Mouse (Mus musculus) 3T3-L1 (cell line): ENCODE results near the gene Camk2d.

ENCODE experiments used
- DNase-seq: peaks from one replicate; pipeline ENCODE4 v3.0.0-alpha.2; 2015; ENCODE audit warnings: low read depth, low spot score

Camk2d gene

DNA sequence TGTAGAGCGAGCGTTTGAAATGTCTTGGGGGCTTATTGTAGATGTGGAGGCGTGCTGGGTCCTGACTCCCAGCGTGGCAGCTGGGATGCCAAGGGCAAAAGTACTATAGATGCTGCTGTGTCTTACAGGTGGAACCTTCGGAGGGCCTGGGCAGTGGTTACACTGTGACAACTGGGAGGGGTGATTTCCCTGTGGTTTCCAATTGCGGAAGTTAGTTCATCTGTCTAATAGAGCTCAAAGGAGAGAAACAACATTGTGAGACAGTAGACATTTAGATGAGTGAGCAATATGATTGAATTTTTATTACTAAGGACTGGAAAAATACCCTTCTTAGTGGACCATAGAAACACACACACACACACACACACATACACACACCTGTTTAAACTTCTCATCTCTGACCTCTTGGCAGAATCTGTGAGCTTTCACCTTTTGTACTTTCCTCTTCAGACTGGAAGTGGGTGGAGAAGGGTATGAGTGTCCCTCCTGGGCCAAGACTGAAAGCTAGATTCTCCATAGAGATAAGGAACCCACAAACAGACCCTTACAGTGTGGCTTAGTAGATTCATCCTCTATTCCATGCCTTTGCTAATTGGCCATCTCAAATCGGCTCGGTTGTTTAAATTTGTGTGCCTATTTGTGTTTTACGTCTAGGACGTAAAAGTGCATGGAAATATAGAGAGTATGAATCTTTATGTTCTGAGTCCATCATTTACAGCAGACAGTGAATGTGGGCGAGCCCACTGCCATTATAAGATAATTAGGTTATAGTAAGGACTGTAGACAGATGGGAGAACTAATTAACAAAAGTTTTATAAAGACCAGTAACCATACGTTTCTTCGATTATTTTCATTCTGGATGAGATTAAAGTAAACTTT, 94.8 kb downstream of the Camk2d start:
- no peak for DNase-seq

- DNase-seq = peak; percentile 69
Measured at GRCm38 (mm10) chr3:126691565-126691964, 95.5 kb downstream of the Camk2d start.

DNA sequence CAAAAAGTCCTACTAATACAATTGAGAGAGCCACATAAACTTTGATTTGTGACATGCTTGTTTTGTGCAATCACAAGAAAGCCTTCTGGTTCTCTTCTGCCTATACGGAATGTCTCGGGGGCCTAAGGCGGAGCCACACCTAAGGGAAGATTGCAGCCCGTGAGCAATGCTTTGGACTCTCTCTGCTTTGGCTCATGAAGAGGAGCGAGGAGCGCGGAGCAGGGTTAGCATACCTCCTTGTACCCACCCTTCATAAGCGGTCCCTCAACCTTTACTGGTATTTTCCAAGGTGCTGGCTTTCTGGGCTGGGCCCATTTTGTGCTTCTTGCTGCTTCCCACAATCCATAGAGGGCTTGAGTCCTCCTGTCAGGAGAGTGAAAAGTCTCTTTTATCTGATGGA, 96.7 kb downstream of the Camk2d start:
- peak; percentile 60 for DNase-seq

DNA sequence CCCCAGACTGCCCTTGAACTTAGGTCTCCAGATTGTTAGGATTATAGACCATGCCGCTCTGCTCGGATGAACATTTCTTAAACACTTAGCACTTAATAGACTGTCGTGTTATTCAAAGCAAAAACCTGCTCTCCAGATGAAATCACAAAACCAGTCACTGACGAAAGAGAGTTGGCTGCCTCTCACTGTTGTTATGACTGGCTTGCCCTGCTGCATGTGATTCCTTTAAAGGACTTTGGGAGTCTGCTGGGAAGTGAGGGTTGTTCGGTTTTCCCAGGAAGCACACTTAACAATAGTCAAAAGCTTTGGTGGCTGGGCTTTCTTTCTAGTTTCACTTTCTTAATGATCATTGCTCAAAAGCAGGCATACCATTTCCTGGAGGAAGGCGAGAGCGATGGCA, 97.2 kb downstream of the Camk2d start:
- peak; percentile 84 for DNase-seq

DNA sequence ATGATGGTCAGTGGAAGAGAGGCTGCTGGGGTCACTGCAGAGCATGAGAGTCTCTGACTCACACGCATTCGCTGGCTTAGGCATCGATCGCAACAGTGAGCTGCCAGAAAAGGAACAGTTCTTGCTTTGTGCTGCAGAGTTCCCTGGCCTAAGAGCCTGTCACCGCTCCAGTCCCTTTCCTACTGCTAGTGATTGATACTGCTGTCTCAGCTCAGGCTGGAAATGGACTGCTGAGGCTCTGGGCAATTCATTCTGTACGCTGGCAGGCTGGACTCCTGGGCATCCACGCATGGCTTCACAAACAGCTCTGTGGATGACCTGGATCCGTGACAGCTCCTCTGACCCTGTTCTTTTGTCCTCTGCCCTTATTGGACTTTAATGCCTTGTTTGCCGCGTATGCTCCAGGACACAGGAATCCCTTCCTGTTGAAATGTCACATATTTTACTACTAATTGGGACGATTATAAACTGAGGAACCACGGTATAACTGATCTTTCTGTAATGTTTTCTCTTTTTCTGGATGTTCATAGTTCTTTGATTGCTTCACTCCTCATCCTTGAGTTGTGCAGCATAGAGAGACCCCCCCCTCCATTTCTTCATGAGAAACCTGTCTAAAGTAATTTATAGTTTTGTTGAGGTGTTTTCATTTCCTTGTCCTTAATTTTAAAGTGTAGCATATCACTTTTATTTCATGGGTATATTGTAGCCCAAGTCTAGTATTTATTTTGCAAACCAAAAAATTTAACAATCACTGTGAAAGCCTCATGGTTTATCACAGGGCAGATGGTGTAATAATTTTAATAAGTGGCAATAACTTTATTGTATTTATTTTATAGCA, 99.6 kb downstream of the Camk2d start:
- peak; percentile 94 for DNase-seq

- DNase-seq = no peak
Measured at GRCm38 (mm10) chr3:126696620-126697019, 100.5 kb downstream of the Camk2d start.

DNA sequence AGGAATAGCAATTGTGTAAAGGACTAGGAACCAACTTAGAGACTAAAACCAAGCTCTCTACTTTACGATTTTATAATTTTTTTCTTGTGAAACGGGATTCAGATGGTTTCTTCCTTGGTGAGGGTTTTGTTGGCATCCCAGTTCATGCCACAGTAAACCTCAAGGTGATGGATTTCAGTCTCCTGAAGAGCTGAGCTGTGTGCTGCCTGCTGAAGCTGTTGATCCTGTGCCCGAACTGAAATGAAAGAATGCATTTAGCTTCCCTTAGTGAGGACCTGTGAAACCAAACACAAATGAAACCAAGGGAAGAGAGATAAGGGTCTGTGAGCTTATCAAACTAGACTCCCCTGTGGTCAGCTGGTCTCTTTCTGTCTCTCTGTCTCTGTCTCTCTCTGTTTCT, 103.6 kb downstream of the Camk2d start:
- DNase-seq = no peak

- DNase-seq = no peak
Measured at GRCm38 (mm10) chr3:126701067-126701466, 105.0 kb downstream of the Camk2d start.

GRCm38 (mm10) chr3:126701586-126701985, 105.5 kb downstream of the Camk2d start:
- no peak for DNase-seq

- DNase-seq = no peak
Measured at GRCm38 (mm10) chr3:126705490-126705889, 109.4 kb downstream of the Camk2d start.

GRCm38 (mm10) chr3:126714281-126714680, 118.2 kb downstream of the Camk2d start:
- DNase-seq = no peak

DNA sequence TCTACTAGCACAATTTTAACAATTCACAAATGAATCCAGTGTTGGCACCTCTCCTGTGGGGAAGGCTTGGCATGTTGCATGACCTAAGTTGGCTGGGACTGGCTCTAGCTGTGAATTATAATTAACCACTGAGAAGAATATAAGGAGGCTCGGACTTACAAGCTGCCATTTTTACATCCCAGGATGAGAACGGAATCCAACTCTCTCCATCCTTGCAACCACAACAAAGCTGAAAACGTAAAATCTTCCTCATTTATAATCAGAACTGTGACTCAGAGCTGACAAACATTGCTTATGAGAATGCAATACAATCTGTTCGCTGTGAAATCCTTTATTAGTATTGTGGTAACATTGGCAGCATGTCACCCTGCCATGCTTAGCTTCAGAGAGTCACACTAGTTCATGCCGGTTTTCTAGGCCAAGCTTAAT, 126.9 kb downstream of the Camk2d start:
- no peak for DNase-seq

DNA sequence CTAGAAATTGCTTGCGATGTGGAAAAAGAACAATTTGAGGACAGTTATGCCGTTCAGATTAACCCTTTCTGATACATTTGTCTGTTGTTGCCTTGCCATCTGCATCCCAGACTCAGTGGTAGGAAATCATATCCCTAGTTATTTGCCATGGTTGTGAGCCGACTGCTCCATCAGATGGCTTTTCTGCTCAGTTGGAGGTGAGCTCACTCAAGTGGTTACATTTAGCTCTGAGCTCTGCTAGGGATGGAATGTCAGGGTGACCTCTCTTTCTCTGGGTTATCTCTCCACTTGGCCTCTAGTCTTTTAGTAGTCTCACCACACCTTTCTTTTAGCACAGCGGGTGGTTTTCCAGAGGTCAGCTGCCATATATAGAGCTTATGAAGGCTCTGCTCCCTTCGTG, 127.4 kb downstream of the Camk2d start:
- no peak for DNase-seq

GRCm38 (mm10) chr3:126725647-126726046, 129.5 kb downstream of the Camk2d start:
- no peak for DNase-seq

DNA sequence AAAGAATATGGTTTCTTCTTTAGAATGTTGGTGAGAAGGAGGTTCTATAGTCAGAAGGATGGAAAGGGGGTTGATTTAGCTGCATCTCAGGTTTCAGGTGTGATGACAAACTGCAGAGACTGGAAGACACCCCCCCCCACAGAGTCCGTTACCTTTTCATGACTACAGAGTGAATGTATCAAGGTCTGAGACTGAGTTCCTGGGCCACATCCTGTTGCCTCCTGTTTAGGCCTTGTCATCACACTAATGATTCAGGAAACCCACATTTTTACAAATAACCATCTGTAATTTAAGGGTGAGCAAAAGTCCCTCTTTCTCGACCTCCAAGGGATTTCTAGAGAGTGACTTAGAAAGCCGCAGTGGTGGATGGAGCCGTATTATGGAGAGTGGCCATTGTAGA, 131.3 kb downstream of the Camk2d start:
- no peak for DNase-seq

GRCm38 (mm10) chr3:126730411-126730810, 134.3 kb downstream of the Camk2d start:
- DNase-seq = no peak

- no peak for DNase-seq
Measured at GRCm38 (mm10) chr3:126732323-126732722, 136.2 kb downstream of the Camk2d start.

DNA sequence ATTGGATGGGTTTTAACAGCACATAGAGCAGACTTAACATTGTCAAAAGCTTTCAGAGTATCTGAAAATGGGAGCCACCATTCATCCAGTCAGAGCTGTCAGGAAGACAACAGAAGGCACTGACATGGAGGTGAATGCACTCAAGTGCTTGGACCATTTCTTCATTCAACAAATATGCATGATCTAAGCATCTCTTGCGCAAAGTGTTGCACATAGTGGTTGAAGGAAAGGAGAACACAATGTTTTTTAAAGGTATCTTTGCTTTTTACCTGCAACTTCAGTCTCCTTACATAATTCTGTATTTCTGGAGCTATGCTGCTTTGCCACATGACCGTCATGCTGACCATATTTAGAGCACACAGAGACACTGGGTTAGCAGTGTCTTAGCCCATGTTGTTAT, 138.4 kb downstream of the Camk2d start:
- no peak for DNase-seq

DNA sequence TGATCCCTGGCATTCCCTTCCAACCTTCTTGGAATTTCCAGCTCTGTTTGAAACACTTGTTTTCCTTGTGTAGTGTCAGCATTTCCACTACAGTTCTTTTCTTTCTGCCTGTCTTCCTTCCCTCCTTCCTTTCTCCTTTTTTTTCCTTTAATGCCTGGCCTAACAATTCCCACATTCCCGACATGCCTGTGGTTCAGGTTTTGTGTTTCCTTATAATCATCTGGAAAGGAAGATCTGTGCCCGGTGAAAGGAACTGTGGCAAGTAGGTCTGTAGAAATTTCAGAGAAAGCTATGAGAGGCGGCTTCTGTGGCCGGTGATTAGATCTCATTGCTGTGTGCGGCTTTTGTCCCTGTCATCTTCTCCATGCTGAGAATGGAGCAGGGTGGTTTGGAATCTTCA, 139.1 kb downstream of the Camk2d start:
- DNase-seq = peak; percentile 69

- DNase-seq = no peak
Measured at GRCm38 (mm10) chr3:126737128-126737527, 141.0 kb downstream of the Camk2d start.

GRCm38 (mm10) chr3:126740146-126740545, 144.0 kb downstream of the Camk2d start:
- no peak for DNase-seq

- DNase-seq = peak; percentile 89
Measured at GRCm38 (mm10) chr3:126744432-126745133, 148.5 kb downstream of the Camk2d start.
